ENCODE assay signal across 22 mouse cellular contexts in genomic region chr5:48349309-48349708, GRCm38 (mm10). TPM values are rescaled to one million over a fixed set of nuclear protein-coding genes. Genes with fewer than 3 reads are reported as not detected.
DNase-seq lines count a peak whose midpoint lies in the region; ATAC-seq and TF ChIP-seq lines count a peak whose summit lies in the region.
"Had no signal": no experiment of that assay in that cellular context is flagged by ENCODE, and none has a peak within 500 bp of the region (broad histone marks: within the 10 kb centered on the region; RNA-seq: fewer than 3 reads in every experiment).

No protein-coding gene starts in this region.

- H3K36me3 ChIP-seq in forebrain, embryonic 16.5 days (ENCODE audit: control insufficient read depth, insufficient read depth) = no peaks in the 10 kb centered on the region
- H3K36me3 ChIP-seq: embryonic facial prominence, embryonic 10.5 days; heart, embryonic 10.5 days; hindbrain, embryonic 13.5 days had no signal

- no peak overlapping the region for H3K4me3 ChIP-seq in gastrocnemius, adult 2 months
- H3K4me3 ChIP-seq in forebrain, embryonic 16.5 days (replicated peaks; ENCODE audit: low read length) = no peak overlapping the region
- H3K4me3 ChIP-seq: embryonic facial prominence, embryonic 10.5 days; forebrain, embryonic 13.5 days; heart, embryonic 10.5 days; hindbrain, embryonic 13.5 days had no signal

- H3K27me3 ChIP-seq in forebrain, embryonic 16.5 days (replicated peaks; ENCODE audit: control insufficient read depth, insufficient read depth, low read length) = no peaks in the 10 kb centered on the region
- H3K27me3 ChIP-seq: forebrain, embryonic 13.5 days; hindbrain, embryonic 13.5 days had no signal

- H3K9me3 ChIP-seq in forebrain, embryonic 16.5 days (ENCODE audit: control insufficient read depth, low read length) = no peaks in the 10 kb centered on the region
- H3K9me3 ChIP-seq: embryonic facial prominence, embryonic 10.5 days; forebrain, embryonic 13.5 days; heart, embryonic 10.5 days; hindbrain, embryonic 13.5 days had no signal

- intact Hi-C loops in gastrocnemius, adult 2 months (cut with DNase I) = no loop called here

- TF ChIP-seq CTCF in gastrocnemius, adult 2 months (IDR thresholded peaks at IDR 0.05) = no peak

- 76% methylated on average over 1 of the region's 1 CpGs for whole genome bisulfite sequencing in forebrain, embryonic 16.5 days

- no peak overlapping the region for H3K9ac ChIP-seq in forebrain, embryonic 16.5 days (replicated peaks; ENCODE audit: low read depth, low read length)
- H3K9ac ChIP-seq: forebrain, embryonic 13.5 days; hindbrain, embryonic 13.5 days had no signal

- peak; percentile 80 to 86 for ATAC-seq in hematopoietic stem cell, adult 5-6 weeks (replicated peaks in 1 of 2; ENCODE audit: insufficient read depth in 1 of 2, low FRiP score in 2 of 2, low TSS enrichment in 1 of 2, low read depth in 1 of 2, poor library complexity in 2 of 2, severe bottlenecking in 2 of 2)
- ATAC-seq in forebrain, embryonic 16.5 days = no peak
- ATAC-seq: CD4-positive, CD25-positive, alpha-beta regulatory T cell, adult 4 months; forebrain, embryonic 13.5 days; hindbrain, postnatal 0 days had no signal

- peak; percentile 6 to 10 for DNase-seq in spleen, postnatal 36 days (ENCODE audit: low spot score in 2 of 2)
- DNase-seq in spleen, adult 12 weeks (ENCODE audit: low spot score) = no peak
- peak; percentile 24 for DNase-seq in MEL-GATA-1-ER (ENCODE audit: extremely low read depth, low read depth)
- DNase-seq in gastrocnemius, adult 2 months = no peak
- no peak for DNase-seq in cerebellum, postnatal 36 days
- DNase-seq in urinary bladder, postnatal 4 days (ENCODE audit: low spot score in 2 of 2) = no peak
- DNase-seq: adrenal gland, postnatal 10 days; cerebellum, adult 11 months; cerebellum, adult 9-10 months; cerebellum, postnatal 25 days; gastrocnemius, postnatal 36 days; heart, adult 18-20 months; heart, postnatal 10 days; heart, postnatal 4 days had no signal

- no peak overlapping the region for H3K27ac ChIP-seq in gastrocnemius, adult 2 months
- H3K27ac ChIP-seq in forebrain, embryonic 16.5 days (ENCODE audit: low read length) = no peak overlapping the region
- H3K27ac ChIP-seq: embryonic facial prominence, embryonic 10.5 days; forebrain, embryonic 13.5 days; heart, embryonic 10.5 days; hindbrain, embryonic 13.5 days; hindbrain, postnatal 0 days had no signal

- no peak overlapping the region for H3K4me2 ChIP-seq in forebrain, embryonic 16.5 days (ENCODE audit: low read length)
- H3K4me2 ChIP-seq: forebrain, embryonic 13.5 days; hindbrain, embryonic 13.5 days had no signal

- no peaks in the 10 kb centered on the region for H3K4me1 ChIP-seq in forebrain, embryonic 16.5 days (replicated peaks; ENCODE audit: control insufficient read depth, insufficient read depth, low read length)
- H3K4me1 ChIP-seq: embryonic facial prominence, embryonic 10.5 days; forebrain, embryonic 13.5 days; heart, embryonic 10.5 days; hindbrain, embryonic 13.5 days had no signal

RNA-seq across cellular contexts. Expression of gene 5730480H06Rik, which starts 21.6 kb away (rescaled TPM):
- total RNA-seq in hematopoietic stem cell, adult 5-6 weeks (2017) = 10.0 and 19.3 TPM in 2 replicates
- total RNA-seq in gastrocnemius, adult 2 months (2021) = 1 to 10 TPM; 3.5 to 4.2 TPM
- 15.7 and 20.3 TPM in 2 replicates for polyA plus RNA-seq in forebrain, embryonic 16.5 days (2015; fragmentation: Nextera tagmentation; extraction: Ambion mirVana)

Comparison
In these comparisons a context has a peak if more than half of its experiments do, and no peak if none do; other contexts are left out.
1. DNase-seq: peak in spleen, postnatal 36 days (2 of 2) and MEL-GATA-1-ER (single experiment); none in spleen, adult 12 weeks (single experiment), gastrocnemius, adult 2 months (single experiment), cerebellum, postnatal 36 days (0 of 2) and urinary bladder, postnatal 4 days (0 of 2).